Mouse (Mus musculus) limb, embryonic 10.5 days (tissue): ENCODE measurements around the gene Hist1h2bj. TPM values are rescaled to one million over a fixed set of nuclear protein-coding genes. Genes with fewer than 3 reads are reported as not detected.
"Not testable (repeated sequence)": the region's sequence is repeated elsewhere in the genome, so short reads cannot be mapped to it uniquely, and the experiment has no call there.

Experiments
- DNase-seq: peaks from one replicate; pipeline ENCODE4 v3.0.0-alpha.2; 2017; ENCODE audit warnings: low spot score
- H3K27ac ChIP-seq: fragments of 300-500 bp; sonication (generic); 2 replicates; pipeline ENCODE4 v1.5.1; 2016; ENCODE audit warnings: mild to moderate bottlenecking
- H3K27me3 ChIP-seq: fragments of 300-500 bp; sonication (generic); 2 replicates; pipeline ENCODE4 v1.6.1; 2016; ENCODE audit warnings: low read depth, mild to moderate bottlenecking; ENCODE audit not compliant: poor library complexity, severe bottlenecking
- H3K36me3 ChIP-seq: fragments of 300-500 bp; sonication (generic); 2 replicates; pipeline ENCODE4 v1.6.1; 2016; ENCODE audit warnings: mild to moderate bottlenecking, moderate library complexity
- H3K4me1 ChIP-seq: fragments of 300-500 bp; sonication (generic); 2 replicates; pipeline ENCODE4 v1.6.1; 2016
- H3K4me3 ChIP-seq: fragments of 300-500 bp; sonication (generic); 2 replicates; pipeline ENCODE4 v1.5.1; 2016; ENCODE audit warnings: mild to moderate bottlenecking, moderate library complexity
- H3K9me3 ChIP-seq: fragments of 300-500 bp; sonication (generic); replicated peaks from 2 replicates; pipeline ENCODE4 v1.6.1; 2016; ENCODE audit warnings: mild to moderate bottlenecking
- WGBS: fragments of 180-500 bp; shearing (Covaris S2); methylation state at CpG from one replicate; pipeline ENCODE4 v1.1.7; 2016; 5-methylcytosine and 5-hydroxymethylcytosine counted together
- polyA plus RNA-seq: library from polyadenylated mRNA; unstranded; fragments of >200 nt; fragmentation: Nextera tagmentation; extraction: Ambion mirVana; gene quantifications from 2 replicates; pipeline ENCODE4 v1.2.1, GENCODE M21; 2016

Hist1h2bj gene
- polyA plus RNA-seq, result 14.5 and 20.7 TPM in 2 replicates

DNA sequence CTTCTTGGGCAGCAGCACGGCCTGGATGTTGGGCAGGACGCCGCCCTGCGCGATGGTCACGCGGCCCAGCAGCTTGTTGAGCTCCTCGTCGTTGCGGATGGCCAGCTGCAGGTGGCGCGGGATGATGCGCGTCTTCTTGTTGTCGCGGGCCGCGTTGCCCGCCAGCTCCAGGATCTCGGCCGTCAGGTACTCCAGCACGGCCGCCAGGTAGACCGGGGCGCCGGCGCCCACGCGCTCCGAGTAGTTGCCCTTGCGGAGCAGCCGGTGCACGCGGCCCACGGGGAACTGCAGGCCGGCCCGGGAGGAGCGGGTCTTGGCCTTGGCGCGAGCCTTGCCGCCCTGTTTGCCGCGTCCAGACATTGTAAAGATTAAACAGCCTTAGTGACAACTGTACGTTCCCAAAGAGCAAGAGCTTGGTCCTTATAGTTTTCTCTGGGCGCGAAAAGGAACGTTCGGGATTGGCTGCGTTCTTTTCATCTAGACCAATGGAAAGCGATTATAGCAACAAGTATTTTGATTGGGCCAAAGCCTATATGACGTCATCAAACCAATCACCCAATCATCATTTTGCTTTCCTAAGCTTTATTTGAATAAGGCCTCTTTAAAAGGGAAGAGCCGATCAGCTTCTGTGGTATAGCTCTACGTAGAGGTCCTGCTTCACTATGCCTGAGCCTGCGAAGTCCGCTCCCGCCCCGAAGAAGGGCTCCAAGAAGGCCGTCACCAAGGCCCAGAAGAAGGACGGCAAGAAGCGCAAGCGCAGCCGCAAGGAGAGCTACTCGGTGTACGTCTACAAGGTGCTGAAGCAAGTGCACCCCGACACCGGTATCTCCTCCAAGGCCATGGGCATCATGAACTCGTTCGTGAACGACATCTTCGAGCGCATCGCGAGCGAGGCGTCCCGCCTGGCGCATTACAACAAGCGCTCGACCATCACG is at the start of gene Hist1h2bj, which contains the start of gene Hist1h2ag:
Hist1h2bj (plus strand) TSS at position 647 of the 935 bp plus-strand sequence.
Hist1h2ag (minus strand) TSS at position 377 of the 935 bp plus-strand sequence.
- Histone ChIP-seq H3K27ac (peak within 1 kb of the TSS; percentile 95), H3K4me3 (peak within 1 kb of the TSS; percentile 58)
- WGBS, result under 1% methylated on average over 52 of the region's 80 CpGs
- peak; percentile 79 for DNase-seq
- not testable (repeated sequence) for H3K27me3 ChIP-seq, H3K4me1 ChIP-seq, H3K9me3 ChIP-seq, H3K36me3 ChIP-seq

DNA sequence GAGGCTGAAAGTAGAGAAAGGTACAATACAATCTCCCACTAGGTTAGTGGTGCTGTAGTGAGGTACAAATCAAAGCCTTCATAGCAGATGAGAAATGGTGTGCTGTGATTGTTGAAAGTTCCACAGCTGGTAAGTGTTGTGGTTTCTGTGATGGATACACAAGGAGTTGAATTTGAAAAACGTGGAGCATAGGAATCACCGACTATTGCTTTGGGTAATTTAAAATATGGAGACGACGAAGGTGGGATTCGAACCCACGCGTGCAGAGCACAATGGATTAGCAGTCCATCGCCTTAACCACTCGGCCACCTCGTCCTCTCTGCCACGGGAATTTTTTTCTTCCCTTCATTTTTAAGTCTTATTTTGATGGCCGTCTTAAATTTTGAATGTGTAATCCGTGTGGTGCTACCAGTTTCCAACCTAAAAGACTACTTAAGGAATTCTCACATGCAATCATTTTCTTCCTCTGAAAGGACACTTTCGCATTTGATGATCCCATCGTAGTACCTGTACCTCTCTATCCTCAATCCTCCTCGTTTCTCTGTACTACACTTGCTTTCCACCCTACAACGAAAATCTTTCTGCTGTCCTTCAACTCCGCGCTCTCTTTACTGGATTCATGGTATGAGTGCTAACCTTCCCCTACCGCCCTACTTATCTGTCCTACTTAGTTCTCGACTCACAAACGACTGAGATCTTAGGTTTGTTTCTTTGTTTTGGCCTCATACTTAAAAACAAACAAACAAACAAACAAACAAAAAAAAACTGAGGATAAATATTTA is 48.9 kb upstream of the Hist1h2bj start:
- peaks cover 25% of the 10 kb centered on the region for H3K4me1 ChIP-seq
- H3K27ac ChIP-seq, result no peak overlapping the region
- H3K4me3 ChIP-seq, result peak overlapping the region; percentile 52
- peak; percentile 80 for DNase-seq
- H3K36me3 ChIP-seq, result no peaks in the 10 kb centered on the region
- WGBS, result under 1% methylated on average over 22 of the region's 22 CpGs
- peaks cover 47% of the 10 kb centered on the region for H3K27me3 ChIP-seq
- no peaks in the 10 kb centered on the region for H3K9me3 ChIP-seq

DNA sequence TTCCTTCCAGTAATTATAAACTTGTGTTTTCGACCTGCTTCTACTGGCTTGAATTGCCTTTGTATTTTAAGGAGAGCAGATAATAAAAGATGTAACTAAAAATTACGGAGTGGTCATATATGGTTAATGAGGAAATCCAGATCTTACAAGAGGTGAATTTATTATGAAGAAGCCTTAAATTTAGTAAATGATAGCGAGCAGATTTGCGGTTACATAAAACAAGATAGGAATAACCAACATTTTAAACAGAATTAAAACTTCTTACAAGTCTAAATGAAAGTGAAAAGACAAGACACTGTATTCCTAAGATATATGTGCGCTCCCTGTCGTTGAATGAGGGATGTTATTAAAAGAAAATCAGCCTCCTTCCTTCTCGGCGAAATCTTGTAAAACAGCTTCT is 48.1 kb upstream of the Hist1h2bj start:
- peak overlapping the region; percentile 52 for H3K4me3 ChIP-seq
- peaks cover 54% of the 10 kb centered on the region for H3K27me3 ChIP-seq
- no peak for DNase-seq

DNA sequence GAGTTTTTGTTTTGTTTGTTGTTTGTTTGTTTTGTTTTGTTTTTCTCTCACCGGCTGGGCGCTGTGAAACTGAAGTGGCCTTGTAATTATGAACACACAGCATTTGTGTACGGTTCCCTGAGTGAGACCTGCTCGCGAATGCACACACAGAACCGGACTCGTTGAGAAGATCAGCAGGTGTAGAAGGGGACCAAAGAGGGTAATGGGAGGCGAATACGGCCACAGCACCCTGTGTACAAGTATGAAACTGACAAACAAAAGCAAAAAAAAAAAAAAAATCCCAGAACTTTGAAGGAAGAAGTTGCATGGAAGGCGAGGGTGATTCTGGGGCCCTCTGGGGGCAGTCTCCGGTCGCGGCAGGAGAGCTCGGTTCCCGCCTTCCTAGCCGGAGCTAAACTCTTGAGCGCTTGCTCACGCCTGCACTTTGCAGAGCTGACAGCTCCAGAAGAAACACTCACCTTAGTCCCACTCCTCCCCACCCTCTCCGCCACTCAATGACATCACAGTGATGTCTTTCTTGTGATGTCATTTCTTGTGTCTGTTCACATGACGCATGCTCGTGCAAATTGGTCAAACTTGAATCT is 47.6 kb upstream of the Hist1h2bj start:
- WGBS, result under 1% methylated on average over 21 of the region's 21 CpGs

More for the DNA sequence above, 48.1 kb upstream of the Hist1h2bj start:
- H3K4me1 ChIP-seq, result peaks cover 25% of the 10 kb centered on the region
- no peaks in the 10 kb centered on the region for H3K36me3 ChIP-seq
- 5% methylated on average over 8 of the region's 8 CpGs for WGBS
- H3K27ac ChIP-seq, result no peak overlapping the region
- no peaks in the 10 kb centered on the region for H3K9me3 ChIP-seq

DNA sequence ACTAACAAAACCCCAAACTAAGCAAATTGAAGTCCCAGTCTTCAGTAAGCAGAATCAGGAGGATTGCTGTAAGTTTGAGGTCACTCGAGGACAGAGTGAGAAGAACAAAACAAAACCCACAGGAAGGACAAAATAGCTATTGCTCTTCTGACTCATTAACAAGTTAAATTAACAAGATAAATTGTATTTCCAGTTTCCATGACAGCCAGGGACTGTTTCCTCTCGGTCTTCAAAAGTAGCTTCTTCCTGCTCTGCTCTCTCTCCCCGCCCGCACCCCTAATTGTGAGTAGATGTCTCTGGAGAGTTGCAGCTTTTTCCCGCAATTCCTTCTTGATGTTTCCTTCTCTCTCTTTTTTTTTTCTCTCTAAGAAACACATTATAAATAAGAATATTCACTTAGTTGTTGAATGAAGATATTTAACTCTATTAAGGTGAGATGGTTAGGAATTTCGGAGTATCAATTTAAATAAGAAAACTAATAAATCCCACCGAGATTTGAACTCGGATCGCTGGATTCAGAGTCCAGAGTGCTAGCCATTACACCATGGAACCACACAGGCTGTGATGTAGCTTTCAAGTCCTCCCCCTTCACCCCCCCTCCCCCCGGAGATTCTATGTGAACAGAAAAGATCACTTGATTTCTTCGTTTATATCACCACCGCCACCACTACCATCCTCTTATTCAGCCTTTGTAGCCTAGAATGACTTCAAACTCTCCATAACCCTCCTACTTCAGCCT is 46.7 kb upstream of the Hist1h2bj start:
- no peak overlapping the region for H3K27ac ChIP-seq
- 2% methylated on average over 12 of the region's 12 CpGs for WGBS
- peaks cover 68% of the 10 kb centered on the region for H3K27me3 ChIP-seq
- peak overlapping the region; percentile 52 for H3K4me3 ChIP-seq
- no peaks in the 10 kb centered on the region for H3K36me3 ChIP-seq
- H3K9me3 ChIP-seq, result no peaks in the 10 kb centered on the region
- peak; percentile 72 for DNase-seq
- peaks cover 25% of the 10 kb centered on the region for H3K4me1 ChIP-seq

More for the DNA sequence above, 47.6 kb upstream of the Hist1h2bj start:
- H3K4me1 ChIP-seq, result peaks cover 25% of the 10 kb centered on the region
- H3K27me3 ChIP-seq, result peaks cover 59% of the 10 kb centered on the region
- H3K4me3 ChIP-seq, result peak overlapping the region; percentile 52
- DNase-seq, result peak; percentile 67
- no peaks in the 10 kb centered on the region for H3K9me3 ChIP-seq
- H3K27ac ChIP-seq, result no peak overlapping the region
- H3K36me3 ChIP-seq, result no peaks in the 10 kb centered on the region

DNA sequence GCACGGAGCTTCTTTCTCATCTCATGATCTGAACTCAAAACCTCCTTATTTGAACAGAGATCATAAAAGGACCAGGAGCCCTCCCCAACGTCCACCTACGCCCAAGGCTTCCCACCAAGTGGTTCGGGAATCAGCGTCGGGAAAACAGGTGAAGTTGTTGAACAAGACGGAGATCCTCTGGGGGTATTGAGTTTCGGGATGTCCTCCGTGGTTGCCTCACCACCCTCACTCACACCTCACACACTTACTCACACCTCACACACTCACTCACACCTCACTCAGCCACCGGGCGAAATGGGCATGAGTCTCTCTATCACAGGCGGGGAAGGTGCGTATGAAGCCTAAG is 46.2 kb upstream of the Hist1h2bj start:
- H3K36me3 ChIP-seq, result no peaks in the 10 kb centered on the region
- no peak for DNase-seq
- H3K27me3 ChIP-seq, result peaks cover 73% of the 10 kb centered on the region
- no peaks in the 10 kb centered on the region for H3K9me3 ChIP-seq
- peak overlapping the region; percentile 52 for H3K4me3 ChIP-seq
- H3K4me1 ChIP-seq, result peaks cover 27% of the 10 kb centered on the region
- WGBS, result under 1% methylated on average over 13 of the region's 13 CpGs
- no peak overlapping the region for H3K27ac ChIP-seq

DNA sequence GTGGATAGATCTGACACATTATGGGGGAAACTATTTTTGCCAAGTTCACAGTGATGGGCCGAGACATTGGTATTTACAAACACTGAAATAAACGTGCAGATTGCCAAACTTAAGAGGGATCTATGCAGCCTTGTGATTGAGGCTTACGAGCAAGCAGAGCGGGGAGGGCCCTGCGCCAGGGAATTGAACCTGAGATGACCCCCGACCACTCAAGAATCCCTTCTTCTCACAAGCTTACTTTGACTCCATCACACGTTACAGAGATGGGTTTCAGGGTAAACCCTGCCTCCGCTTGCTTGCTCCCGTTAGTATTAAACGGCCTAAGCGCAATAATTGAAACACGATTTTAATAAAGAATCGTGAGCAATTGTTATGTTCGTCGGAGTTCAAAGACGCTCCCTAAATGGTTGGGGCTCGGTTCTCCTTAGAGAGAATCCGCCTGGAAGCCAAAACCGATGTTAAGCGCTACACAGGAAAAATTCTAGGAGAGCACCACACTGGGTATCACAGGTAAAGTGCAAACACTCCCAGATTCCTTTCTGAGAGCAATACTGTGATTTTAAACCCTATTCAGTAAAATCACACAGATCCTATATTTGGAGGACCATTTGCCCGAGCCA is 45.7 kb upstream of the Hist1h2bj start:
- H3K36me3 ChIP-seq, result no peaks in the 10 kb centered on the region
- DNase-seq, result no peak
- peak overlapping the region; percentile 52 for H3K4me3 ChIP-seq
- peaks cover 78% of the 10 kb centered on the region for H3K27me3 ChIP-seq
- H3K9me3 ChIP-seq, result no peaks in the 10 kb centered on the region
- H3K27ac ChIP-seq, result no peak overlapping the region
- H3K4me1 ChIP-seq, result peaks cover 29% of the 10 kb centered on the region
- WGBS, result under 1% methylated on average over 21 of the region's 21 CpGs

DNA sequence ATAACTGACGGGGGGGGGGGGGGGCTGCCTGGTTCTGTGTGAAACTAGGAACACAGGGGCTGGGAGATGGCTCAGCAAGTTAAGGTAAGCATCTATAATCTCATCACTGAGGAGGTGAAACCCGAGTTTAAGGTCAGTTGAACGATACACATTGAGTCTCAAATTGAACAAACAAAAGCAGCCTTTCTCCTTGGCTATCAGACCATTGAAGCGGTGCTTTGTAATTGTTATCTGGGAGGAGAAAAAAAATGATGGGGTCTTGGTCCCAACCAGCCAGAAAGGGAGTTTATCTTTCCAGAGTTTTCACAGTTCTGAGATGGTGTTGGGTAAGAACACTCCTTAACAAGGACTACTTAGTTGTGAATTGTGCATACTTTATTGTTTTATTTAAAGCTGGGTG is 45.2 kb upstream of the Hist1h2bj start:
- Histone ChIP-seq H3K9me3 (no peaks in the 10 kb centered on the region), H3K27me3 (peaks cover 82% of the 10 kb centered on the region), H3K4me1 (peaks cover 29% of the 10 kb centered on the region), H3K4me3 (peak overlapping the region; percentile 52), H3K36me3 (no peaks in the 10 kb centered on the region), H3K27ac (no peak overlapping the region)
- WGBS, result 16% methylated on average over 4 of the region's 4 CpGs
- no peak for DNase-seq

DNA sequence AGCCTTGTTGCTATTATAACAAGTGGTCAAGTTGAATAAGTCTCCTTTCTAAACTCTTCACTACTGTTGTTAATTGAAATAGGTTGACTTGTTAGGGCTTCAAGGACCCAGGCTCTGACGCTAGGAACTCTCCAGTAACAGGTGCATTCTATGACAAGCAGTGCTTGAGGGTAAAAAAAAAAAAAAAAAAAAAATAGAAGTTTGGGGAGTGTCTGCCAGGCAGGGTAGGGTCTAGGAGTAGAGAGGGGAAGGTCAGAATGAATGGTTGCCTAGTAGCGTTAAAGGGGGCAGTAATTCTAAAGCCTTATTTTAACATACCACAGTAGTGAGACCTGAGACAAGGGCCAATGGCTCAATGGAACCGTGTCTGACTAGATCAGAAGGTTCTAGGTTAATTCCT is 44.6 kb upstream of the Hist1h2bj start:
- Histone ChIP-seq H3K4me1 (peaks cover 29% of the 10 kb centered on the region), H3K27me3 (peaks cover 85% of the 10 kb centered on the region), H3K36me3 (no peaks in the 10 kb centered on the region), H3K4me3 (no peak overlapping the region), H3K27ac (no peak overlapping the region), H3K9me3 (no peaks in the 10 kb centered on the region)
- 23% methylated on average over 3 of the region's 3 CpGs for WGBS
- no peak for DNase-seq

DNA sequence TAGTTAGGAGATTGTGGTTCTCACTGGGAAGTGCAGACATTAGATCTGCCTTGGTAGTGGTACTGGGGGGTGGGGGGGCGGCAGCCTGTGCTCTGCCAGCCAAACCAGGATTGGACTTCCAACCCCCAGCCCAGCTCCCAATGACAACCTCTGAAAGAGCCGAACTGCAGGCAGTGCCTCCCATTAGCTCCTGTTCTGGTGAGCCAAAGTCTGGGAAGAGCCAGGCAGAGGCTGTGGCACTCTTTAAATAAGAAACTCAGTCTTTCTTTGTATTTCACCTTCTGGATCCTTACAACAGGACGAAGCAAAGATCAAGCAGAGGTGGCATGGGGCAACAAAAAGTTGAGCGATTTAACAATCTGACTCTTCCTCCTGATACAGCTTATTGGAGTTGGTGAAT is 43.9 kb upstream of the Hist1h2bj start:
- no peaks in the 10 kb centered on the region for H3K9me3 ChIP-seq
- peaks cover 92% of the 10 kb centered on the region for H3K27me3 ChIP-seq
- no peaks in the 10 kb centered on the region for H3K36me3 ChIP-seq
- H3K4me1 ChIP-seq, result peaks cover 29% of the 10 kb centered on the region
- DNase-seq, result no peak
- no peak overlapping the region for H3K4me3 ChIP-seq
- no peak overlapping the region for H3K27ac ChIP-seq
- WGBS, result 40% methylated on average over 4 of the region's 4 CpGs

DNA sequence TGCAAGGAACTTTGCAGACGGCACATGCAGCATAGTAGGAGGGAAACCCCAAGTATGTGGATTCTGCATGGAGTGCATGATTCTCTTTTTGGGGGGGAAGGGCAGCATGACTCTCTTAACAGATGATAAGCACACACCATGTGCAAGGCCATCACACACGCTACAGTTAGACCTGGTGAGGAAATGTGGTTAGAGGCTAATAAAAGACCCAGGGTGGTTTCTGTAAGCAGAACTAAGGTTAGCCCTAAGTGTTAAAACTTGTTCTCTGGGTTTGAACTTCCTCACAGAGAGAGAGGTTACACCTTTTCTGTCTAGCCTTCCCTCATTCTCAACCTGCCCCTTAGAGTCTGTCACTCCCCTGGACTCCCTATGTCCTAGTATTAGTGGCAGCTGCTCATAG is 41.7 kb upstream of the Hist1h2bj start:
- H3K4me3 ChIP-seq, result no peak overlapping the region
- no peak overlapping the region for H3K27ac ChIP-seq
- WGBS, result 54% methylated on average over 2 of the region's 2 CpGs

DNA sequence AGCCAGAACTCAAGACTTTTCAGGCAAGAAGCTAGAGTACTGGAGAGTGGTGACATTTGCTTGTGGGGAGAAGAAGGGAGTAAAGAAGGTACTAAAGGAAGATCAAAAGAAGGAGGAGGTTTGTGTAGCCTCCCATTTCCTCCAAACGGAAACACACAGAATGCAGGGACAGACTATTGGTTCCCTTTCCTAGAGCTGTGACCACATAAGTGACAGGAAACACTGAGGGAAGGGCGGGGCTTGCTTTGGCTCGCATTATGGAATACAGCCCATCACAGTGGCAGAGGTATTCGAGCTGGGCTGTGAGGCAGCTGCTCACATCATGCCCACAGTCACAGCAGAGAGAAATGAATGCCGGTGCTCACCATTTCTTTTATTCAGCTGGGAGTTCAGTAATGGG is 41.2 kb upstream of the Hist1h2bj start:
- DNase-seq, result no peak
- no peaks in the 10 kb centered on the region for H3K36me3 ChIP-seq
- no peak overlapping the region for H3K27ac ChIP-seq
- peaks cover 100% of the 10 kb centered on the region for H3K27me3 ChIP-seq
- WGBS, result 17% methylated on average over 5 of the region's 5 CpGs
- peaks cover 29% of the 10 kb centered on the region for H3K4me1 ChIP-seq
- no peaks in the 10 kb centered on the region for H3K9me3 ChIP-seq
- no peak overlapping the region for H3K4me3 ChIP-seq

More for the DNA sequence above, 41.7 kb upstream of the Hist1h2bj start:
- H3K36me3 ChIP-seq, result no peaks in the 10 kb centered on the region
- peaks cover 100% of the 10 kb centered on the region for H3K27me3 ChIP-seq
- no peak for DNase-seq
- peaks cover 27% of the 10 kb centered on the region for H3K4me1 ChIP-seq
- H3K9me3 ChIP-seq, result no peaks in the 10 kb centered on the region
